Mouse (Mus musculus): ENCODE data around the gene Kdm4a.

- TF ChIP-seq CTCF (conservative IDR thresholded peaks at IDR 0.05 in 1 of 2, IDR thresholded peaks at IDR 0.05 in 1 of 2; ENCODE audit: low read depth in 2 of 2, low read length in 2 of 2): no peak
- no peak for TF ChIP-seq MAX (IDR thresholded peaks at IDR 0.05; ENCODE audit: low read length)
- no peak for TF ChIP-seq RCOR1 (conservative IDR thresholded peaks at IDR 0.05; ENCODE audit: low read depth, low read length)
- no peak for TF ChIP-seq EP300 (IDR thresholded peaks at IDR 0.05; ENCODE audit: low read length)
- no peak for TF ChIP-seq POLR2A (IDR thresholded peaks at IDR 0.05; ENCODE audit: low read depth, low read length)
- TF ChIP-seq MAZ (IDR thresholded peaks at IDR 0.05; ENCODE audit: low read depth, low read length): no peak
- TF ChIP-seq POLR2AphosphoS2 (IDR thresholded peaks at IDR 0.05; ENCODE audit: low read depth, low read length): no peak
- TF ChIP-seq E2F4 (IDR thresholded peaks at IDR 0.05; ENCODE audit: insufficient replicate concordance, low read depth, low read length): no peak
- no peak for TF ChIP-seq MYC (IDR thresholded peaks at IDR 0.05; ENCODE audit: low read depth, low read length)
- no peak for TF ChIP-seq HCFC1 (IDR thresholded peaks at IDR 0.05; ENCODE audit: low read depth, low read length)
- no peak for TF ChIP-seq CHD2 (IDR thresholded peaks at IDR 0.05; ENCODE audit: low read length)
- TF ChIP-seq JUND (conservative IDR thresholded peaks at IDR 0.05; ENCODE audit: low read depth, low read length): no peak
- no peak for TF ChIP-seq IRF4 (IDR thresholded peaks at IDR 0.05; ENCODE audit: low read depth, low read length)
- no peak for TF ChIP-seq KAT2A (IDR thresholded peaks at IDR 0.05; ENCODE audit: insufficient replicate concordance, low read length)
Observed at GRCm38 (mm10) chr4:118150804-118151203, 29.0 kb downstream of the Kdm4a start.
